Mouse (Mus musculus): Measurements from ENCODE around the gene Cspg4. TPM values are rescaled to one million over a fixed set of nuclear protein-coding genes. Genes with fewer than 3 reads are reported as not detected.

Gene Cspg4
- 0.07 TPM for polyA plus RNA-seq (2017; shearing (Covaris generic))

DNA sequence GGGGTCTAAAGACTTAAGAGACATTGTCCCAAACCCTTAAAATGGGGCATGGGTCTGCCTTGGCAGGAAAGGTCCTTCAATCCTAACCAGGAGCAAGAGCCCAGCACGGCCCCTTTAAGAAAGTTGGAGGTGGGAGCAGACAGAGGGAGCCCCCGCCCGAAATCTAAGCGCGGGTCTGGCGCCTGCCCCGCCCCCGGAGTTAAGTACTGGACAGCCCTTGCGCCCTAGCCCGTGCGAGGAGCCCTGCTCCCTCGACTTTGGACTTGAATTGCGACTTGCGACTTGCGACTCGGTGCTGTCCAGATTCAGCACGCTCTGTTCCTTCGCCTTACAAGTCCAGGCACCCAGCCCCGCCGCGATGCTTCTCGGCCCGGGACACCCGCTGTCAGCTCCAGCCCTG is at the start of gene Cspg4:
Gene Cspg4, plus strand, starts transcription at position 202 of the 400 bp plus-strand sequence.

DNA sequence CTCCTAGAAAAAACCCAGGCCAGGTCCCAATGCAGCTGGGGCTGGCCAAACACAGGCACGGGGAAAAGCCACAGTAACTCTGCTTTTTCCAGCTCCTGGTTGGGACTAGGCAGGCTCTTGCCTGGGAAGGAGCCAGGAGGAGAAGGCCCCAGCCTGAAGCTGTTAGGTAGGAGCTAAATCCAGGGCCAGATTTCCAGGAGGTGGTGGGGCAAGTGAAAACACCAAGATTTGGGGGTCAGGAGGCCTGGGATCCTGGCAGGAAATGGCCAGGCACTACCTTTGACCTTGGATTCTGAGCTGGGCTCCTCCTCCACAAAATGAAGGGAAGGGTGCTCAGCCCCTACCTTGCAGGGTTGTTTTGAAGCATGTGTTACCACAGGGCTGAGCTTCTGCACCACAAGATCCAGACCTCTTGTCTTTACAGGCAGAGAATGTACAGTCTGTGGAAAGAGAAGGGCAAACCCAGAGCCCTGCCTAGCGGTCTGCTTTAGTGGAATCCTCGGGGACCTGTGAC is 560 bp upstream of the Cspg4 start, which contains the start of gene Odf3l1:
Gene Odf3l1, minus strand, starts transcription at position 464 of the 514 bp plus-strand sequence.

DNA sequence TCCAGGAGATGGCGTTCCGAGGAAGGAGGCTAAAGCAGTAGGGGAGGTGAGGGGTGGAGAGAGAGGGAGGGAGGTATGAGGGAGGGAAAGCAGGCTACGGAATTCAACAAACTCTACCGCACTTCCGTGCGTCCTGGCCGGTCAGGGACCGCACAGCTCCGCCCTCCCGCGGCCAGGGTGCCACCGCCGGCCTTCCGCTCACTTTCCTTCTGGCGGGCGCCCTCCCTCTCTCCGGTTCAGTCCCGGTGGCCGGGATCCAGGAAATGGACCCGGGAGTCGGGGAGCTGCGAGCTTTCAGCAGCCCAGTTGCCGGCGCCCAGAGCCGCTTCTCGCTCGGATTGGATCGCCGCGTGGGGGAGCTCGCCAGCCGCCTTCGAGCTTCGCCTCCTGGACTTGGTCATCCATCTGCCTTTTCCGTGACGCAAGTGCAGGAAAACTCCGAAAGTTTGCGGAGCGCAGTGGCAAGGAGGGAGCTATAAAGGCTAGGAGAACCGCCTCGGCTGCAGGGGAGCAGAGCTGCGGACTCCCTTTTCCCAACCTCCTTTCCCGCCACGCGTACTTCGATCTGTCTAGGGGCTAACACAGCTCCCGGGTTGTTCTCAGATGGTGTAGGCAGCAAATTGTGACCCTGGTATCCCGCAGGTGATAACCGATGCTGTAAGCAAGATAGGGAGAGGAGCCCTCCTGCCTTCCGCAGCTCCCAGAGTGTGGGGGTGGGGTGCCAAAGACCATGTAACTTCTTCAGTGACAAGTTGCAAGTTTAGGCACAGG is 63.4 kb downstream of the Cspg4 start, which contains the start of gene Snx33:
Gene Snx33, minus strand, starts transcription at position 331 of the 771 bp plus-strand sequence.

DNA sequence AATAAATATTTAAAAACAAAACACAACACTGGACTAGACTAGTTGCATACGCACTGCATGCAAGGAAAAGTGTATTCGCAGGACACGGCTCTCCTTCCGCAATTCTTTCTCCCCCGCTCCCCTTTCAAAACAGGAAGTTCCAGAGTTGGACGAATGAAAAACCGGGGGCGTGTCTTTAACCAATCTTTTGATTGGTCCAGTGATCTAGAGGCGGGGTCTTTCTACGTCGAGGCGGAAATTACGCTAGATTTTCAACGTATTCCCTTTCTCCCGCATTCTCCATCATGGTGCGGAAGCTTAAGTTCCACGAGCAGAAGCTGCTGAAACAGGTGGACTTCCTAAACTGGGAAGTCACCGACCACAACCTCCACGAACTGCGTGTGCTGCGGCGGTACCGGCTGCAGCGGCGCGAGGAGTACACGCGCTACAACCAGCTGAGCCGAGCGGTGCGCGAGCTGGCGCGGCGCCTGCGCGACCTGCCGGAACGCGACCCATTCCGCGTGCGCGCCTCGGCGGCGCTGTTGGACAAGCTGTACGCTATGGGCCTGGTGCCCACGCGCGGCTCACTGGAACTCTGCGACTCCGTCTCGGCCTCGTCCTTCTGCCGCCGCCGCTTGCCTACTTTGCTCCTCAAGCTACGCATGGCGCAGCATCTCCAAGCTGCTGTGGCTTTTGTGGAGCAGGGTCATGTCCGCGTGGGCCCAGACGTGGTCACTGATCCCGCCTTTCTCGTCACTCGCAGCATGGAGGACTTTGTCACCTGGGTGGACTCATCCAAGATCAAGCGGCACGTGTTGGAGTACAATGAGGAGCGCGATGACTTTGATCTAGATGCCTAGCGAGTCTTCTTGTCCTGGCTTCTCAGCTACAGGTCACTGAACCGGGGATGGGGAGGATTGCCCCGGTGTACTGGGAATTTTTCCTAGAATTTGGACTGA is 72.7 kb downstream of the Cspg4 start, which contains the start of gene Imp3:
Gene Imp3, plus strand, starts transcription at position 253 of the 938 bp plus-strand sequence.

Other genes starting within 250 kb of the Cspg4 start
- gene Lingo1, start 68.6 kb upstream of the Cspg4 start, polyA plus RNA-seq (2017; shearing (Covaris generic)): not detected
- gene Odf3l1, start 354 bp upstream of the Cspg4 start, polyA plus RNA-seq (2017; shearing (Covaris generic)): not detected
- gene Snx33, start 63.3 kb downstream of the Cspg4 start, polyA plus RNA-seq (2017; shearing (Covaris generic)): 9.6 TPM
- 92.1 TPM for gene Imp3, start 72.4 kb downstream of the Cspg4 start, polyA plus RNA-seq (2017; shearing (Covaris generic))
- gene Snupn, start 85.8 kb downstream of the Cspg4 start, polyA plus RNA-seq (2017; shearing (Covaris generic)): 15.2 TPM
- 19.0 TPM for gene Ptpn9, start 129.9 kb downstream of the Cspg4 start, polyA plus RNA-seq (2017; shearing (Covaris generic))
- gene Sin3a, start 207.0 kb downstream of the Cspg4 start, polyA plus RNA-seq (2017; shearing (Covaris generic)): 39.6 TPM

Data from CD4-positive, CD25-positive, alpha-beta regulatory T cell (primary cell).